Mouse (Mus musculus): Measurements from ENCODE around the gene Apoc1. TPM values are rescaled to one million over a fixed set of nuclear protein-coding genes. Genes with fewer than 3 reads are reported as not detected.

The Apoc1 gene
- polyA plus RNA-seq, 1 experiment from 2014 or later: 43.2 TPM

Other genes with a start within 250 kb of the Apoc1 start
- gene Mark4, start 233.8 kb downstream of the Apoc1 start, polyA plus RNA-seq (2015; fragmentation: Nextera tagmentation; extraction: Ambion mirVana): 3.7 and 4.4 TPM in 2 replicates
- 0.27 and 0.46 TPM in 2 replicates for gene Exoc3l2, start 229.3 kb downstream of the Apoc1 start, polyA plus RNA-seq (2015; fragmentation: Nextera tagmentation; extraction: Ambion mirVana)
- 1.4 and 2.0 TPM in 2 replicates for gene Bloc1s3, start 184.3 kb downstream of the Apoc1 start, polyA plus RNA-seq (2015; fragmentation: Nextera tagmentation; extraction: Ambion mirVana)
- gene Trappc6a, start 184.3 kb downstream of the Apoc1 start, polyA plus RNA-seq (2015; fragmentation: Nextera tagmentation; extraction: Ambion mirVana): 147 and 159 TPM in 2 replicates
- gene Nkpd1, start 174.8 kb downstream of the Apoc1 start, polyA plus RNA-seq (2015; fragmentation: Nextera tagmentation; extraction: Ambion mirVana): 0.06 and 0.07 TPM in 2 replicates
- 15.5 and 18.6 TPM in 2 replicates for gene Ppp1r37, start 129.6 kb downstream of the Apoc1 start, polyA plus RNA-seq (2015; fragmentation: Nextera tagmentation; extraction: Ambion mirVana)
- gene Zfp296, start 115.4 kb downstream of the Apoc1 start, polyA plus RNA-seq (2015; fragmentation: Nextera tagmentation; extraction: Ambion mirVana): 0.42 and 0.64 TPM in 2 replicates
- 132 and 137 TPM in 2 replicates for gene Gemin7, start 115.1 kb downstream of the Apoc1 start, polyA plus RNA-seq (2015; fragmentation: Nextera tagmentation; extraction: Ambion mirVana)
- 30.3 and 32.5 TPM in 2 replicates for gene Clasrp, start 88.2 kb downstream of the Apoc1 start, polyA plus RNA-seq (2015; fragmentation: Nextera tagmentation; extraction: Ambion mirVana)
- gene Relb, start 63.2 kb downstream of the Apoc1 start, polyA plus RNA-seq (2015; fragmentation: Nextera tagmentation; extraction: Ambion mirVana): 8.8 and 10.6 TPM in 2 replicates
- 70.5 and 77.6 TPM in 2 replicates for gene Clptm1, start 27.6 kb downstream of the Apoc1 start, polyA plus RNA-seq (2015; fragmentation: Nextera tagmentation; extraction: Ambion mirVana)
- gene Apoc2, start 14.7 kb downstream of the Apoc1 start, polyA plus RNA-seq (2015; fragmentation: Nextera tagmentation; extraction: Ambion mirVana): 463 and 798 TPM in 2 replicates
- gene Gm44805, start 11.2 kb downstream of the Apoc1 start, polyA plus RNA-seq (2015; fragmentation: Nextera tagmentation; extraction: Ambion mirVana): not detected in 2 replicates
- 2.6 and 8.3 TPM in 2 replicates for gene Apoc4, start 11.2 kb downstream of the Apoc1 start, polyA plus RNA-seq (2015; fragmentation: Nextera tagmentation; extraction: Ambion mirVana)
- gene Apoe, start 6.5 kb upstream of the Apoc1 start, polyA plus RNA-seq (2015; fragmentation: Nextera tagmentation; extraction: Ambion mirVana): 314 and 355 TPM in 2 replicates
- gene Tomm40, start 22.8 kb upstream of the Apoc1 start, polyA plus RNA-seq (2015; fragmentation: Nextera tagmentation; extraction: Ambion mirVana): 143 and 157 TPM in 2 replicates
- 143 and 149 TPM in 2 replicates for gene Nectin2, start 57.8 kb upstream of the Apoc1 start, polyA plus RNA-seq (2015; fragmentation: Nextera tagmentation; extraction: Ambion mirVana)
- 58.7 and 62.7 TPM in 2 replicates for gene Bcam, start 78.4 kb upstream of the Apoc1 start, polyA plus RNA-seq (2015; fragmentation: Nextera tagmentation; extraction: Ambion mirVana)
- gene Cblc, start 104.1 kb upstream of the Apoc1 start, polyA plus RNA-seq (2015; fragmentation: Nextera tagmentation; extraction: Ambion mirVana): 32.6 and 42.1 TPM in 2 replicates
- 15.5 and 15.6 TPM in 2 replicates for gene Bcl3, start 130.1 kb upstream of the Apoc1 start, polyA plus RNA-seq (2015; fragmentation: Nextera tagmentation; extraction: Ambion mirVana)
- gene Gm19345, start 159.3 kb upstream of the Apoc1 start, polyA plus RNA-seq (2015; fragmentation: Nextera tagmentation; extraction: Ambion mirVana): 0.13 and 0.27 TPM in 2 replicates
- not detected in 2 replicates for gene Ceacam16, start 168.6 kb upstream of the Apoc1 start, polyA plus RNA-seq (2015; fragmentation: Nextera tagmentation; extraction: Ambion mirVana)
- gene Ceacam19, start 195.3 kb upstream of the Apoc1 start, polyA plus RNA-seq (2015; fragmentation: Nextera tagmentation; extraction: Ambion mirVana): not detected in 2 replicates
- gene Pvr, start 228.5 kb upstream of the Apoc1 start, polyA plus RNA-seq (2015; fragmentation: Nextera tagmentation; extraction: Ambion mirVana): 13.9 and 16.5 TPM in 2 replicates